Mouse (Mus musculus) lung, adult 2 months (tissue): ENCODE data around the gene Tifa.

Source experiments
- CTCF ChIP-seq: fragments of 200-500 bp; IDR thresholded peaks from 2 replicates; pipeline ENCODE4 v1.5.1; 2011; ENCODE audit warnings: mild to moderate bottlenecking, low read length, control low read depth; ENCODE audit not compliant: insufficient read depth
- POLR2A ChIP-seq: fragments of 200-500 bp; IDR thresholded peaks from 2 replicates; pipeline ENCODE4 v1.6.1; 2011; ENCODE audit warnings: low read depth, mild to moderate bottlenecking, control low read depth, low read length, borderline replicate concordance; ENCODE audit errors: extremely low read depth

- TF ChIP-seq CTCF (no peak), POLR2A (no peak)
These were observed 92.1 kb downstream of the Tifa start for GRCm38 (mm10) chr3:127881684-127882083.
